Mouse (Mus musculus) small intestine, adult 2 months (tissue): ENCODE results near the gene Slc23a2.

Experiments
- CTCF ChIP-seq: fragments of 200-500 bp; IDR thresholded peaks from 2 replicates; pipeline ENCODE4 v1.5.1; 2012; ENCODE audit warnings: low read depth, mild to moderate bottlenecking, control low read depth, inconsistent platforms, low read length, moderate library complexity, mixed read lengths; ENCODE audit not compliant: insufficient replicate concordance, insufficient read length; ENCODE audit errors: extremely low read depth
- POLR2A ChIP-seq: fragments of 200-500 bp; IDR thresholded peaks from 2 replicates; pipeline ENCODE4 v1.6.1; 2012; ENCODE audit warnings: low read depth, mild to moderate bottlenecking, control low read depth, inconsistent platforms, low read length, moderate library complexity

DNA sequence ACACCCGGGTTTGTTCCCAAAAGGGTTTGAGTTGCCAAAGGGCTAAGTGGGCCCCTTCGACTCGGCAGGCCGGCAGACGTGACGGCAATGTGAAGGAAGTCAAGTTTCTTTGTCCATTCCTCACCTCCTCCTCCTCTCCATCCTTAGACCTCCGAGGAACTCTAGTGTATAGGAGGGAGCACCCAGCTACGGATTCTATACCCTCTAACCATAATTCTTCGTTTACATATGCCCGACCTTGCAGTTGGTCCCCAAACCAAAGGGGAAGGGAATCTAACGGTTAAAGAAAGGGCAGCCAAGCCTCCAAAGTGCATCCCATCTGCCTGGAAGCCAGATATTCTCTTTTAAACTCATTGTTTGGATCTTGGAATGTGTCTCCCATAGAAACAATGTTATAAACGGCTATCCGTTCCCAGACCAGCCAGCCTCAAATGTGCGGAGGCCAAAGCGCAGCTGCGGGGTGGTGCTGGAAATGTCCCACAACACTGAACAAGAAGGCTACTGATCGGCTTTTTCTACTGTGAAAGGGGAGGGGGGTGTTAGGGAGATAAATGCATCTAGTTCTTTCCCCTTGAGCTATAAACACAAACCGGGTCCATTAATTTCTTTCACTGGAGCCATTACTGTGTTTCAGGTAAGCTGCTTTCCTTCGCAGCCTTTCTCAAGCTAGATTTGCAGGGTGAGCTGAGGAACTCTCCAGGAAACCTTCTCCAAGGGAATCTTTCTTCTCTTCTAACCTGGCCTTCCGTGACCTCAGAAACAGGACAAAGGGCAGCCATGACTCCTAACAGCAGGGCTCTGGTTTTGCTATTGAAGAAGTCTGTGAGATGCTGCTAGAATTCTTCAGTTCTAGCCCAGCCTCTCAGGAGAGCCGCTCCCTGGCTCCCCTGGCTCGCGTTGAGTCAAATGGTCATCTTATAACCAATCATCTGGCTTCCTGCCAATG lies 114.2 kb downstream of the Slc23a2 start:
- TF ChIP-seq POLR2A (no peak), CTCF (no peak)
